Mouse (Mus musculus) stomach, embryonic 14.5 days (tissue): Measurements from ENCODE around the gene Abi3. TPM values are rescaled to one million over a fixed set of nuclear protein-coding genes. Genes with fewer than 3 reads are reported as not detected.

Experiments
- ATAC-seq: fragments of 200-750 bp; cut with Nextera tagmentation; 2 replicates; pipeline ENCODE4 v1.8.0; 2017; ENCODE audit warnings: low read depth, moderate TSS enrichment; ENCODE audit not compliant: insufficient number of reproducible peaks, insufficient read depth, low FRiP score
- H3K27ac ChIP-seq: fragments of 300-500 bp; sonication (generic); 2 replicates; pipeline ENCODE4 v1.5.1; 2014; ENCODE audit warnings: mild to moderate bottlenecking, low read length, moderate library complexity, mixed read lengths
- H3K27me3 ChIP-seq: fragments of 300-500 bp; sonication (generic); 2 replicates; pipeline ENCODE4 v1.6.1; 2014; ENCODE audit warnings: low read length, control low read depth, mixed read lengths; ENCODE audit not compliant: control insufficient read depth, insufficient read depth
- H3K36me3 ChIP-seq: fragments of 300-500 bp; sonication (generic); 2 replicates; pipeline ENCODE4 v1.6.1; 2014; ENCODE audit warnings: mild to moderate bottlenecking, control low read depth, low read length, moderate library complexity, mixed read lengths; ENCODE audit not compliant: control insufficient read depth, insufficient read depth
- H3K4me1 ChIP-seq: fragments of 300-500 bp; sonication (generic); 2 replicates; pipeline ENCODE4 v1.6.1; 2014; ENCODE audit warnings: low read length, control low read depth, mixed read lengths; ENCODE audit not compliant: control insufficient read depth, insufficient read depth
- H3K4me2 ChIP-seq: fragments of 300-500 bp; sonication (generic); replicated peaks from 2 replicates; pipeline ENCODE4 v1.6.1; 2014; ENCODE audit warnings: low read depth, low read length, control low read depth
- H3K4me3 ChIP-seq: fragments of 300-500 bp; sonication (generic); 2 replicates; pipeline ENCODE4 v1.5.1; 2014; ENCODE audit warnings: low read depth, low read length, control low read depth
- H3K9ac ChIP-seq: fragments of 300-500 bp; sonication (generic); replicated peaks from 2 replicates; pipeline ENCODE4 v1.6.1; 2014; ENCODE audit warnings: low read depth, mild to moderate bottlenecking, control low read depth, low read length, moderate library complexity, mixed read lengths
- H3K9me3 ChIP-seq: fragments of 300-500 bp; sonication (generic); 2 replicates; pipeline ENCODE4 v1.6.1; 2016; ENCODE audit warnings: low read depth, low read length, control low read depth; ENCODE audit not compliant: control insufficient read depth
- WGBS: fragments of 180-500 bp; shearing (Covaris S2); extraction: QIAGEN DNeasy Blood & Tissue Kit; methylation state at CpG from one replicate; pipeline ENCODE4 v1.1.7; 2014; 5-methylcytosine and 5-hydroxymethylcytosine counted together
- polyA plus RNA-seq: library from polyadenylated mRNA; unstranded; fragments of >200 nt; fragmentation: Nextera tagmentation; extraction: Ambion mirVana; gene quantifications from 2 replicates; pipeline ENCODE4 v1.2.1, GENCODE M21; 2014

Abi3 gene
- polyA plus RNA-seq, 1 experiment from 2014 or later, result 3.7 TPM

DNA sequence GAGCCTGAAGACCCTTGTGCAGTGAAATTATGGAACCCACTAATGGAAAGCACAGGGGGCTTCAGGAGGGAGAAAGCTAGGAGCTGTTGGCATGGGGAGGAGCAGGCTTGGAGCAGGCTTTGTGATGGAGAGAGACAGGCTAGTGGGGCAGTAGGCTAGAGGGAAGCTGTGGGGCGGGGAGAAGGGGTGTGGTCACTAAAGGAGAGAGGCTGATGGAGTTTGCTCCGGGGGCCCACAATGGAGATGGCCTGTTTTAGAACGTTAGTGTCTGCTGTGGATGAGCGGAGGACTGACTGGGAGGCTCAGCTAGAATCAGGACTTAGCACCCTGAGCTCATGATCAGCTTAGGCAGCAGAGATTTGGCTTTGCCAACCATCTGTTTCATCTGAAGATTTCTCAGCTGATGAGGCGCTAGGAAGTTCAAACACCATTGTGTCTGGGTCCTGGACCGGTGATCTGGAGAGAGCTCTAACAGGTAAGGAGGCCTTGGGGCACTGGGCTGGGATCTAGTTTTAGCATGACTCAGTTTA is 1.2 kb upstream of the Abi3 start:
- Histone ChIP-seq H3K27me3 (no peaks in the 10 kb centered on the region), H3K4me3 (no peak overlapping the region), H3K27ac (no peak overlapping the region), H3K36me3 (no peaks in the 10 kb centered on the region), H3K4me2 (no peak overlapping the region), H3K9ac (no peak overlapping the region), H3K4me1 (0 out of 2 replicates have a peak, but pooled peaks cover 4% of the 10 kb centered on the region), H3K9me3 (no peaks in the 10 kb centered on the region)
- no peak for ATAC-seq
- 49% methylated on average over 6 of the region's 6 CpGs for WGBS

DNA sequence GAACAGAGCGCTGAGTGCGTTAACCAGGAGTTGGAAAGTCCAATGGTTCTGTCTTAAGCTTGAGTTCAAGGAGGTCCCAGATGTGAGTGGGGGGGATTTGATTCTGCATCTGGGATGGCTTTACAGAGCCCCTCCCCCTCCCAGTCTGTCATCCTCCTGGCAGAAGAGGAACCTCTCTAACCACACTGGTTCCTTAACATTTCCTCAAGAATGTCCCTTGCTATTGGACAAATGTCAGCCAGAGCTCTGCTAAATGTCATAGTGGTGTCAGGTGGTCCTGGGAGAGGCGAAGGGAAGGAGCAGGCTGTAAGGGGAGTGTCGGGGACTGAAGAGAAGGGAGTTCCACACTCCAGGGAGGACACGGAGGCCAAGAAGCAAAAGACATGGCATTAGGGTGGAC is 677 bp upstream of the Abi3 start:
- H3K27ac ChIP-seq, result no peak overlapping the region
- no peak overlapping the region for H3K4me3 ChIP-seq

DNA sequence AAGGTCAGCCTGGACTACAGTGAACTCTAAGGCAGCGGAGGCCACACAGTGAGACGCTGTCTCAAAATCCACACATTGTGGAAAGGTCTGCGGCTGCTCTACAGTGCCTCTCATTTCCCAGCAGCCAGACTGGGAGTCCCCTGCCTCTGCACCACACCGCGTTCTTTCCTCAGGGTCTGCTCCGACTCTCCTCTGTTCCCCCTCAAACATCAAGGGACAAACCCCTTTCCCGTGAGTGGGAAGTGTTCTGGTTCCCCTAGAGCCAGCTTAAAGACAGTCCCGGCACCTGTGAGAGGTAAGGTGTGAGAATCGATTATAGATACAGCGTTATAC is 812 bp downstream of the Abi3 start:
- ATAC-seq, result no peak
- peak overlapping the region; percentile 39; the same call in 1 of the 2 replicates for H3K27ac ChIP-seq
- peak overlapping the region; percentile 18; the same call in 1 of the 2 replicates for H3K4me2 ChIP-seq
- H3K36me3 ChIP-seq, result no peaks in the 10 kb centered on the region
- WGBS, result 64% methylated on average over 10 of the region's 10 CpGs
- peak overlapping the region; percentile 6; the same call in 1 of the 2 replicates for H3K4me3 ChIP-seq
- H3K4me1 ChIP-seq, result peaks cover 14% of the 10 kb centered on the region; the same call in 1 of the 2 replicates
- H3K9me3 ChIP-seq, result no peaks in the 10 kb centered on the region
- no peak overlapping the region for H3K9ac ChIP-seq
- no peaks in the 10 kb centered on the region for H3K27me3 ChIP-seq

More for the DNA sequence above, 677 bp upstream of the Abi3 start:
- H3K27me3 ChIP-seq, result no peaks in the 10 kb centered on the region
- ATAC-seq, result no peak
- H3K36me3 ChIP-seq, result no peaks in the 10 kb centered on the region
- no peaks in the 10 kb centered on the region for H3K9me3 ChIP-seq
- 59% methylated on average over 5 of the region's 5 CpGs for WGBS
- H3K4me2 ChIP-seq, result no peak overlapping the region
- no peak overlapping the region for H3K9ac ChIP-seq
- H3K4me1 ChIP-seq, result 0 out of 2 replicates have a peak, but pooled peaks cover 4% of the 10 kb centered on the region

DNA sequence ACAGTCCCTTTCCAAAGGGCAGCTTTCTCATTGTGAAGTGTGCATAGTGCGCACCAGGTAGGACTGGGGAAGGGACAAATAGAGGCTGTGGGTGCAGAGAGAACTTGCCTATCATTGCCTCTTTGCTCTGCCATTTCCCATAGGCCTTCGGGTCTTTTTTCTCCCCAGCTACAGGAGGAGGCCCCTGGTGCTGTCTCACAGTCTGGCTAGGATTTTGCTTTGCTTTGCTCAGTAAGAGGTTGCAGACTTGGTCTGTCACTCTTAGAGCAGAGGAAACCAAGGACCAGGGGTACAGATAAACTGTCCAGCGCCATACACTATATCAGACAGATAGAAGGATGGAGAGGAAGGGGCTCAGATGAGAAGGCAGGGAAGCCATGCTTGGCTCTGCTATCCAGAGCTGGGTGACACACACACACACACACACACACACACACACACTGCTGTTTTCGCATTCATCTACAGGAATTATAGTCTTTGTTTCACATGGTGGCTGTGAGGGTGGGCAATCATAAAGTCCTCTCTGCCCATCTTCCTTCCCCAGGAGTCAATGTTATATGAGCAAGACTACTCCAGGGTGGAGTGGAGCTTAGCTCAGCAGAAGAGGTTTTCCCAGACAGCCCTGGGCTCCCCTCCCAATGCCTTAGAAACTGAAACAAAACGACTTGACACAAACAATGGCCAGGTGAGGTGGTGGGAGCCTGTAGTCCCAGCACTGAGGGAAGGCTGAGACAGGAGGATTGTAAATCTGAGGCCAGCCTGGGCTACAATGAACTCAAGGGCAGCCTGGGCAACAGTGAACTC is 1.4 kb downstream of the Abi3 start:
- Histone ChIP-seq H3K9ac (no peak overlapping the region), H3K9me3 (no peaks in the 10 kb centered on the region), H3K27ac (no peak overlapping the region), H3K4me2 (peak overlapping the region; percentile 18), H3K36me3 (no peaks in the 10 kb centered on the region), H3K4me3 (peak overlapping the region; percentile 6; the same call in 1 of the 2 replicates), H3K4me1 (peaks cover 16% of the 10 kb centered on the region; the same call in 1 of the 2 replicates), H3K27me3 (no peaks in the 10 kb centered on the region; the same call in 1 of the 2 replicates)
- 73% methylated on average over 5 of the region's 5 CpGs for WGBS
- ATAC-seq, result no peak

DNA sequence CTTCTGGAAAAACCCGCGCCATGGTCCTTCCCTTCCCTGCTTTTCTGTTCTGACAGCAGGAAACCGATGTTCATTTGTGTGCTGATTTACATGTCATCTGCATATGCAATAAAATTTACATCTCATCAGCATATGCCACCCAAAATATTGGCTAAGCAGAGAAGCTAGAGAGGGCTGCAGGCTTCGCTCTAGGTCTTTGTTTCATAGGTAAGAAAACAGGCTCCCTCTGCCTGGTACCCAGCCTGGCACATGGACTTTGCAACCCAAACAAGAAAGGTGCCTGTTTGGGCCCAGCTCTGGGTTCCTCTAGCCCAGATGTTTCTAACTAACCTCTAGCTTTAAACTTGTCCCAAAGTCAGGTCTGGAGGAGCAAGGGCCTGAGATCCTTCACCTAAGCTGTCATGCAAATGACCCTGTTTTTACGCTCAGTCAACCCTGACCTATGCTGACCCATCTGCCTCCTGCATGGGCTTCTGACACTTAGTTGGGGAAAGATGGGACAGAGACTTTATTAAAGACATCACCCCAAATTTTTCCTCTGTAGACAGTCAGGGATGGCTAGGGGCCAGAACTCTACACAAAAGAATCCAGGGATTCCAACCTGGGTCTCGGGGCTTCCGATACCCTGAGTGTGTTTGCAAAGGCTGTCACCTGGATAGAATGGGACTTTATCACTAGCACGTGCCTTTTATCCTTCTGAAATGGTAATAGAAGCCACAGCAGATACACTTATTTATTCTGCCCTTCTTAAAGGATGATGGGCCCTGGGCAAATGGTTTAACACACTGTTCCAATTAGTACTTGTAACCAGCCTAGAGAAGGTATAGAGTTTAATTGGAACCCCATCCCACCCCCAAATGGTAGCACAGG is 3.0 kb downstream of the Abi3 start:
- Histone ChIP-seq H3K36me3 (no peaks in the 10 kb centered on the region), H3K4me1 (peaks cover 28% of the 10 kb centered on the region), H3K4me3 (no peak overlapping the region), H3K9ac (no peak overlapping the region), H3K4me2 (no peak overlapping the region), H3K27me3 (peaks cover 6% of the 10 kb centered on the region), H3K9me3 (no peaks in the 10 kb centered on the region), H3K27ac (no peak overlapping the region)
- ATAC-seq, result no peak
- 70% methylated on average over 8 of the region's 8 CpGs for WGBS

DNA sequence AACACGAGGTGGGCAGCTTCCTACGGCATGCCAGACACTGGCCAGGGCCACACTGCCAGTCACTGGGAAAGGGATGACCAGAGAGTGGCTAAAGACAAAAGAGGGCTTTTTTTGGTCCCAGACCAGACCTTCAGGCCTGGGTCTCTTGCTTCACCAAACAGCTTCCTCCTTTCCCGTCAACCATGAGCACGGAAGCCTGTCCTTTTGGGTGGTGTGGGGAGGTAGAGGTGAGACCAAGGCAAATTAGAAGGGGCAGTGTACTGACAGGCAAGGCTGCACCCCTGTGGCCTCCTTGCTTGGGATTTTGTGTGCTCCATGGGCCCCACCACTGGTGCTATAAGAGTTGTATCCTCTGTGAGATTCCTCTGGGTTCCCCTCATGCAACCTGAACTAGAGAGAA is 3.7 kb downstream of the Abi3 start:
- H3K27ac ChIP-seq, result no peak overlapping the region
- H3K4me3 ChIP-seq, result no peak overlapping the region
- H3K4me2 ChIP-seq, result no peak overlapping the region
- ATAC-seq, result no peak
- H3K9me3 ChIP-seq, result no peaks in the 10 kb centered on the region
- no peaks in the 10 kb centered on the region for H3K36me3 ChIP-seq
- 84% methylated on average over 4 of the region's 4 CpGs for WGBS
- peaks cover 32% of the 10 kb centered on the region for H3K4me1 ChIP-seq
- H3K27me3 ChIP-seq, result peaks cover 12% of the 10 kb centered on the region
- no peak overlapping the region for H3K9ac ChIP-seq

DNA sequence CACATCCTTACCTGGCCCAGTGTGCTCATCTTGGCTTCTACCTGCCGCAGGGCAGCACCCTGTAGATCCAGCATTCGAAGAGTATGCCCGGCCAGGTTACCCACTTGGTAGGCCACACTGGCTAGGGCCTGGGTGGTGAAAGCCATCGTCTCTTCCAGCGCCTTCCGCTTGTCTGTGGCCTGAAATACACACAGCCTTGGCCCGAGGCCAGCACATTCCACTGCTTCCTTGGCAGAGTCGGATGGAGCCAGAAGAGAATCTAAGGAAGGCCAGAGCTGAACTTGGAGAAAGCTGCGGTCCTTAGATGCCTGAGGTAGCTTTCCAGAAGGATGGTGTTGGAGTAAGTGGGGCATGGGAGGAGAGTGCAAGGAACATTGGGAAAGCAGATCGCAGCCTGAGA is 5.2 kb downstream of the Abi3 start, which contains the start of gene Gngt2:
TSS of gene Gngt2 (plus strand) at position 158 of the 400 bp plus-strand sequence.
- Histone ChIP-seq H3K4me2 (no peak within 1 kb of the TSS), H3K27ac (0 out of 2 replicates have a peak within 1 kb of the TSS, but pooled peaks have one; percentile 5), H3K9ac (no peak within 1 kb of the TSS), H3K27me3 (peaks cover 19% of the 10 kb centered on the region), H3K9me3 (no peaks in the 10 kb centered on the region), H3K4me3 (no peak within 1 kb of the TSS), H3K4me1 (peaks cover 30% of the 10 kb centered on the region), H3K36me3 (no peaks in the 10 kb centered on the region)
- ATAC-seq, result no peak
- 44% methylated on average over 10 of the region's 10 CpGs for WGBS

DNA sequence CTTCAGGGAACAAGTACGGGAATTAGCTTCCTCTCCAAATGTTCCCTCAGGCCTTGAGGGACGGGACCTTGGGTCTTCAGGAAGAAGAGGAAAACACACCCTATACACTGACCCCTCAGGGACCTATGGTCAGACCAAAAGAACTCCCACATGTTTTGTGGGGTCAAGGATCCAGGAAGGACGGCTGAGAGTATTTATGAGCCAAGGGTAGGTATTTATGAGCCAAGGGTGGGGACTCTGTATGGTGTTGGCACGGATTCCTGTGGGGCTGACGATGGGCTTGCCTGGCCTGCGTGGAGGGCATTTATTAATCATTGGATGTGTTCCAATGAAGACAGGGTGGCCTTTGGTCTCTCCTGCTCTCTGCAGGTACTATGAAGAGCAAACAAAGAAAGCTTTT is 5.8 kb downstream of the Abi3 start:
- ATAC-seq, result no peak

More for the DNA sequence above, 5.8 kb downstream of the Abi3 start:
- no peak overlapping the region for H3K4me3 ChIP-seq
- peaks cover 28% of the 10 kb centered on the region for H3K4me1 ChIP-seq
- H3K36me3 ChIP-seq, result no peaks in the 10 kb centered on the region
- no peak overlapping the region for H3K27ac ChIP-seq
- WGBS, result 59% methylated on average over 6 of the region's 6 CpGs
- H3K9ac ChIP-seq, result no peak overlapping the region
- no peak overlapping the region for H3K4me2 ChIP-seq
- peaks cover 25% of the 10 kb centered on the region for H3K27me3 ChIP-seq
- no peaks in the 10 kb centered on the region for H3K9me3 ChIP-seq
